Mouse (Mus musculus) myocyte (in vitro differentiated cells): ENCODE measurements around the gene Cntn3. TPM values are rescaled to one million over a fixed set of nuclear protein-coding genes. Genes with fewer than 3 reads are reported as not detected.

Experiments used
- H3K27me3 ChIP-seq: one replicate; pipeline ENCODE4 v1.6.1; 2011; ENCODE audit not compliant: control insufficient read depth, insufficient read depth, insufficient read length
- H3K36me3 ChIP-seq: one replicate; pipeline ENCODE4 v1.6.1; 2011; ENCODE audit not compliant: control insufficient read depth, insufficient read depth
- H3K4me2 ChIP-seq: one replicate; pipeline ENCODE4 v1.6.1; 2011; ENCODE audit warnings: low read depth, control low read depth
- H3K4me3 ChIP-seq: one replicate; pipeline ENCODE4 v1.5.1; 2011; ENCODE audit warnings: mild to moderate bottlenecking, control low read depth, moderate library complexity
- H3K79me2 ChIP-seq: one replicate; pipeline ENCODE4 v1.6.1; 2011; ENCODE audit not compliant: control insufficient read depth, insufficient read depth
- H3ac ChIP-seq: one replicate; pipeline ENCODE4 v1.6.1; 2011; ENCODE audit not compliant: control insufficient read depth, insufficient read length
- CEBPB ChIP-seq: IDR thresholded peaks from 2 replicates; pipeline ENCODE4 v1.6.1; 2011; ENCODE audit warnings: mild to moderate bottlenecking, moderate library complexity; ENCODE audit not compliant: poor library complexity, insufficient read depth, severe bottlenecking
- E2F4 ChIP-seq: IDR thresholded peaks from one replicate; pipeline ENCODE4 v1.6.1; 2011; ENCODE audit warnings: mild to moderate bottlenecking, control low read depth, moderate library complexity; ENCODE audit not compliant: insufficient read depth
- MAX ChIP-seq: IDR thresholded peaks from one replicate; pipeline ENCODE4 v1.6.1; 2011; ENCODE audit warnings: low read depth, mild to moderate bottlenecking, control low read depth
- MYOD1 ChIP-seq, 3 experiments: IDR thresholded peaks; one replicate each; pipeline ENCODE4 v1.6.1; 2011; ENCODE audit warnings: control low read depth in 2 of 3, low read depth in 2 of 3, mild to moderate bottlenecking in 2 of 3, moderate library complexity in 1 of 3; ENCODE audit not compliant: insufficient read length in 2 of 3, control insufficient read depth in 1 of 3
- MYOG ChIP-seq, 3 experiments: IDR thresholded peaks; one replicate each; pipeline ENCODE4 v1.6.1; 2011; ENCODE audit warnings: control low read depth in 2 of 3, low read depth in 2 of 3, mild to moderate bottlenecking in 2 of 3; ENCODE audit not compliant: insufficient read length in 2 of 3, control insufficient read depth in 1 of 3, insufficient read depth in 1 of 3
- POLR2A ChIP-seq: IDR thresholded peaks from one replicate; pipeline ENCODE4 v1.6.1; 2011; ENCODE audit warnings: low read depth, mild to moderate bottlenecking, control low read depth, moderate library complexity; ENCODE audit not compliant: insufficient read length
- POLR2AphosphoS2 ChIP-seq: IDR thresholded peaks from one replicate; pipeline ENCODE4 v1.6.1; 2011; ENCODE audit warnings: low read depth, control low read depth; ENCODE audit not compliant: insufficient read length
- REST ChIP-seq: IDR thresholded peaks from one replicate; pipeline ENCODE4 v1.6.1; 2011; ENCODE audit warnings: mild to moderate bottlenecking, control low read depth, moderate library complexity; ENCODE audit not compliant: insufficient read depth, insufficient read length
- SRF ChIP-seq: IDR thresholded peaks from one replicate; pipeline ENCODE4 v1.6.1; 2011; ENCODE audit warnings: low read depth; ENCODE audit not compliant: control insufficient read depth, insufficient read length
- TCF12 ChIP-seq: IDR thresholded peaks from one replicate; pipeline ENCODE4 v1.6.1; 2011; ENCODE audit warnings: mild to moderate bottlenecking, control low read depth; ENCODE audit not compliant: poor library complexity, insufficient read depth, severe bottlenecking
- TCF3 ChIP-seq: IDR thresholded peaks from one replicate; pipeline ENCODE4 v1.6.1; 2011; ENCODE audit warnings: low read depth, control low read depth; ENCODE audit not compliant: insufficient read length
- USF1 ChIP-seq: IDR thresholded peaks from one replicate; pipeline ENCODE4 v1.6.1; 2011; ENCODE audit warnings: low read depth, mild to moderate bottlenecking, control low read depth, moderate library complexity
- polyA plus RNA-seq: library from polyadenylated mRNA; unstranded; fragments of >200 nt; fragmentation: generic; extraction: Trizol; gene quantifications from one replicate; pipeline ENCODE4 v1.2.1, GENCODE M21; 2012; ENCODE audit warnings: missing spikeins

Gene Cntn3
- polyA plus RNA-seq, 1 experiment: 0.28 TPM

- no peak overlapping the region for H3K4me3 ChIP-seq
- no peaks in the 10 kb centered on the region for H3K27me3 ChIP-seq
- H3K79me2 ChIP-seq: no peaks in the 10 kb centered on the region
- H3K4me2 ChIP-seq: no peak overlapping the region
- no peak overlapping the region for H3ac ChIP-seq
- TF ChIP-seq MYOD1 (IDR thresholded peaks at IDR 0.05; ENCODE audit: control insufficient read depth in 1 of 3, insufficient read length in 2 of 3, low read depth in 2 of 3): no peak
- no peak for TF ChIP-seq CEBPB
- TF ChIP-seq MAX: no peak
- TF ChIP-seq SRF: no peak
- no peak for TF ChIP-seq E2F4
- no peak for TF ChIP-seq TCF12
- no peak for TF ChIP-seq POLR2A
- TF ChIP-seq USF1: no peak
- TF ChIP-seq REST: no peak
- no peak for TF ChIP-seq MYOG (IDR thresholded peaks at IDR 0.05; ENCODE audit: control insufficient read depth in 1 of 3, insufficient read depth in 1 of 3, insufficient read length in 2 of 3, low read depth in 2 of 3)
- no peak for TF ChIP-seq TCF3
- TF ChIP-seq POLR2AphosphoS2: no peak
- H3K36me3 ChIP-seq: no peaks in the 10 kb centered on the region
Observed at GRCm38 (mm10) chr6:102485509-102485908, 87.4 kb downstream of the Cntn3 start.

- H3K36me3 ChIP-seq: no peaks in the 10 kb centered on the region
- no peak overlapping the region for H3K4me2 ChIP-seq
- no peaks in the 10 kb centered on the region for H3K79me2 ChIP-seq
- no peak overlapping the region for H3K4me3 ChIP-seq
- H3ac ChIP-seq: no peak overlapping the region
- TF ChIP-seq POLR2AphosphoS2 (no peak), E2F4 (no peak), MYOD1 (IDR thresholded peaks at IDR 0.05; ENCODE audit: control insufficient read depth in 1 of 3, insufficient read length in 2 of 3, low read depth in 2 of 3) (no peak), TCF3 (no peak), MAX (no peak), USF1 (no peak)
- H3K27me3 ChIP-seq: no peaks in the 10 kb centered on the region
Observed at GRCm38 (mm10) chr6:102478320-102479080, 94.4 kb downstream of the Cntn3 start.

GRCm38 (mm10) chr6:102438353-102438752, 134.5 kb downstream of the Cntn3 start:
- H3ac ChIP-seq: no peak overlapping the region
- H3K4me3 ChIP-seq: no peak overlapping the region
- H3K4me2 ChIP-seq: no peak overlapping the region
- TF ChIP-seq MYOG (IDR thresholded peaks at IDR 0.05; ENCODE audit: control insufficient read depth in 1 of 3, insufficient read depth in 1 of 3, insufficient read length in 2 of 3, low read depth in 2 of 3): no peak
- TF ChIP-seq POLR2AphosphoS2: no peak
- TF ChIP-seq MAX: no peak
- no peak for TF ChIP-seq TCF3
- TF ChIP-seq USF1: no peak
- TF ChIP-seq REST: no peak
- no peak for TF ChIP-seq E2F4
- TF ChIP-seq SRF: no peak
- no peak for TF ChIP-seq MYOD1 (IDR thresholded peaks at IDR 0.05; ENCODE audit: control insufficient read depth in 1 of 3, insufficient read length in 2 of 3, low read depth in 2 of 3)
- TF ChIP-seq POLR2A: no peak
- no peak for TF ChIP-seq TCF12
- TF ChIP-seq CEBPB: no peak
- no peaks in the 10 kb centered on the region for H3K36me3 ChIP-seq
- no peaks in the 10 kb centered on the region for H3K27me3 ChIP-seq
- no peaks in the 10 kb centered on the region for H3K79me2 ChIP-seq

GRCm38 (mm10) chr6:102427549-102427948, 145.4 kb downstream of the Cntn3 start:
- H3K27me3 ChIP-seq: no peaks in the 10 kb centered on the region
- no peaks in the 10 kb centered on the region for H3K79me2 ChIP-seq
- no peak overlapping the region for H3K4me2 ChIP-seq
- H3ac ChIP-seq: no peak overlapping the region
- no peak overlapping the region for H3K4me3 ChIP-seq
- TF ChIP-seq TCF3 (no peak), POLR2A (no peak), MAX (no peak), POLR2AphosphoS2 (no peak)
- H3K36me3 ChIP-seq: no peaks in the 10 kb centered on the region

- no peak overlapping the region for H3ac ChIP-seq
- H3K4me3 ChIP-seq: no peak overlapping the region
- no peaks in the 10 kb centered on the region for H3K79me2 ChIP-seq
- no peaks in the 10 kb centered on the region for H3K27me3 ChIP-seq
- TF ChIP-seq SRF (no peak), USF1 (no peak), REST (no peak), MYOG (IDR thresholded peaks at IDR 0.05; ENCODE audit: control insufficient read depth in 1 of 3, insufficient read depth in 1 of 3, insufficient read length in 2 of 3, low read depth in 2 of 3) (no peak), E2F4 (no peak), POLR2A (no peak), TCF12 (no peak), MYOD1 (IDR thresholded peaks at IDR 0.05; ENCODE audit: control insufficient read depth in 1 of 3, insufficient read length in 2 of 3, low read depth in 2 of 3) (no peak), MAX (no peak), CEBPB (no peak), TCF3 (no peak), POLR2AphosphoS2 (no peak)
- no peak overlapping the region for H3K4me2 ChIP-seq
- no peaks in the 10 kb centered on the region for H3K36me3 ChIP-seq
Observed at GRCm38 (mm10) chr6:102421781-102422180, 151.1 kb downstream of the Cntn3 start.
